Mouse (Mus musculus) stomach, adult 2 months (tissue): Measurements from ENCODE around the gene Naaladl2. TPM values are rescaled to one million over a fixed set of nuclear protein-coding genes. Genes with fewer than 3 reads are reported as not detected.

Experiments
- polyA plus RNA-seq: library from polyadenylated mRNA; depleted of rRNA; stranded (reverse); fragments of >200 nt; gene quantifications from 2 replicates; pipeline ENCODE4 v1.2.3, GENCODE M21; 2012; rRNA removed

The Naaladl2 gene
- polyA plus RNA-seq = 0.02 and 0.08 TPM in 2 replicates

DNA sequence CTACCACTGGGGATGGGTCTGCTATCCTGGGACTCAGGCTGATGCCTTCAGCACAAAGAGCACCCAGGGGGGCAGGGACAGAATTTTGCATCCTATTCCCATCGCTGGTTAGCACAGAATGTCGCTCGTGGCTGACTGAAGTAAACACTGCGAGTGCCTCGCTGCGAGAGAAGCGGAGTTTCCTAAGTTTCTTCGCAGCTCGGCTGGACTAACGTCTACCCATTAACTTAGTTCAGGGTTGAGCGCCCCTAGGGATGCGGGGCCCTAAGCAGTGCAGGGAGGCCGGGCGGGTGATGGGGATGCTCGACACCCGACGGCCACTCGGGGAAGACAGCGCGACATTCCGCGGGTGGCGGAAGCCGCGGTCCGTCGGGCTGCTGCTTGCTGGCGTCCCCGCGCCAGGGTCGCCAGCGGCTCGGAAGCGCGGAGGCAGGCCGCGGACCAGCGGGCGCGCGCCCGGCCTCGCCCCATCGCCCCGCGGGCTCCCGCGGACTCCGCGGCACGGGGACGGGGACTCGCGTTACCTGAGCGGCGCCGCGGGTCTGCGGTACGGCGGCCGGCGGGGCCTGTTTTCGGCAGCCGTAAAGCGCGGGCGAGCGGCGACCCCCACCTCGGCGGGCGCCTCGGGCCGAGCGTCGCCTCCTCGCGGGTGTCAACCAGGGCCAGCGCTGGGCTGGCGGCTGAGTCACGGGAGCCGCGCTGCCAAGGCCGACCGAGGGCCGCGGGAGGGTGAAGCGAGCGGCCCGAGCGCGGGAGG lies at the start of gene Naaladl2:
Gene Naaladl2 (minus strand): TSS at position 707 of the 757 bp plus-strand sequence.

